Mouse (Mus musculus) MEL (cell line): Measurements from ENCODE around the gene Gjc1. TPM values are rescaled to one million over a fixed set of nuclear protein-coding genes. Genes with fewer than 3 reads are reported as not detected.

Experiments
- DNase-seq: peaks from one replicate; pipeline ENCODE4 v3.0.0; 2011; ENCODE audit warnings: low read depth, low spot score
- H3K27ac ChIP-seq: 2 replicates; pipeline ENCODE4 v1.5.1; 2012; ENCODE audit warnings: low read depth, mild to moderate bottlenecking, control low read depth, low read length, moderate library complexity; ENCODE audit not compliant: control insufficient read depth
- H3K27me3 ChIP-seq, 2 experiments: fragments of 150-350 bp in 1 of 2; sonication (generic) in 1 of 2; 2 replicates each; pipeline ENCODE4 v1.6.1; 2012; ENCODE audit warnings: low read length in 2 of 2, mild to moderate bottlenecking in 2 of 2, improper control_type of control experiment in 1 of 2, moderate library complexity in 1 of 2; ENCODE audit not compliant: insufficient read depth in 2 of 2, control insufficient read depth in 1 of 2
- H3K36me3 ChIP-seq, 2 experiments: 2 replicates each; pipeline ENCODE4 v1.6.1; 2012 to 2014; ENCODE audit warnings: low read length in 2 of 2, improper control_type of control experiment in 1 of 2, inconsistent platforms in 1 of 2, mild to moderate bottlenecking in 1 of 2; ENCODE audit not compliant: insufficient read depth in 2 of 2, control insufficient read depth in 1 of 2
- H3K4me1 ChIP-seq, 2 experiments: fragments of 150-350 bp in 1 of 2; sonication (generic) in 1 of 2; 2 replicates each; pipeline ENCODE4 v1.6.1; 2012; ENCODE audit warnings: low read length in 2 of 2, improper control_type of control experiment in 1 of 2, mild to moderate bottlenecking in 1 of 2; ENCODE audit not compliant: insufficient read depth in 2 of 2, control insufficient read depth in 1 of 2
- H3K4me3 ChIP-seq, 2 experiments: fragments of 150-350 bp in 1 of 2; sonication (generic) in 1 of 2; 2 replicates each; pipeline ENCODE4 v1.5.1; 2012; ENCODE audit warnings: low read depth in 2 of 2, low read length in 2 of 2, mild to moderate bottlenecking in 2 of 2, moderate library complexity in 2 of 2, control low read depth in 1 of 2, improper control_type of control experiment in 1 of 2; ENCODE audit not compliant: control insufficient read depth in 1 of 2, insufficient read depth in 1 of 2
- H3K79me2 ChIP-seq: 2 replicates; pipeline ENCODE4 v1.6.1; 2012; ENCODE audit warnings: mild to moderate bottlenecking, low read length, moderate library complexity; ENCODE audit not compliant: control insufficient read depth, poor library complexity, insufficient read depth
- H3K9ac ChIP-seq: 2 replicates; pipeline ENCODE4 v1.6.1; 2012; ENCODE audit warnings: low read depth, mild to moderate bottlenecking, control low read depth, low read length, moderate library complexity; ENCODE audit not compliant: control insufficient read depth, poor library complexity, severe bottlenecking
- H3K9me3 ChIP-seq: fragments of 150-350 bp; sonication (generic); replicated peaks from 2 replicates; pipeline ENCODE4 v1.6.1; 2012; ENCODE audit warnings: mild to moderate bottlenecking, low read length, improper control_type of control experiment, moderate library complexity; ENCODE audit not compliant: insufficient read depth
- CHD1 ChIP-seq: IDR thresholded peaks from 2 replicates; pipeline ENCODE4 v1.6.1; 2012; ENCODE audit warnings: low read depth, mild to moderate bottlenecking, inconsistent platforms, low read length, improper control_type of control experiment
- CTCF ChIP-seq, 3 experiments: IDR thresholded peaks in 2 of 3; conservative IDR thresholded peaks in 1 of 3; 2 replicates each; pipeline ENCODE4 v1.5.1; 2011 to 2012; ENCODE audit warnings: low read length in 3 of 3, low read depth in 2 of 3, mild to moderate bottlenecking in 2 of 3, improper control_type of control experiment in 1 of 3, inconsistent platforms in 1 of 3, mixed read lengths in 1 of 3, moderate library complexity in 1 of 3; ENCODE audit not compliant: control insufficient read depth in 1 of 3, insufficient read depth in 1 of 3, poor library complexity in 1 of 3, severe bottlenecking in 1 of 3
- EP300 ChIP-seq, 2 experiments: IDR thresholded peaks; 2 replicates each; pipeline ENCODE4 v1.6.1; 2011; ENCODE audit warnings: improper control_type of control experiment in 2 of 2, low read length in 2 of 2, low read depth in 1 of 2, mild to moderate bottlenecking in 1 of 2
- ETS1 ChIP-seq: IDR thresholded peaks from 2 replicates; pipeline ENCODE4 v1.6.1; 2012; ENCODE audit warnings: low read depth, mild to moderate bottlenecking, inconsistent platforms, low read length, improper control_type of control experiment, moderate library complexity
- GABPA ChIP-seq: IDR thresholded peaks from 2 replicates; pipeline ENCODE4 v1.6.1; 2012; ENCODE audit warnings: low read depth, mild to moderate bottlenecking, inconsistent platforms, low read length, improper control_type of control experiment, moderate library complexity
- GATA1 ChIP-seq: IDR thresholded peaks from 2 replicates; pipeline ENCODE4 v1.6.1; 2011; ENCODE audit warnings: low read depth, low read length, improper control_type of control experiment
- MYB ChIP-seq: IDR thresholded peaks from 2 replicates; pipeline ENCODE4 v1.6.1; 2011; ENCODE audit warnings: mild to moderate bottlenecking, low read depth, low read length, improper control_type of control experiment
- MYC ChIP-seq: IDR thresholded peaks from 2 replicates; pipeline ENCODE4 v1.6.1; 2011; ENCODE audit warnings: low read depth, mild to moderate bottlenecking, low read length, improper control_type of control experiment, moderate library complexity
- NELFE ChIP-seq: IDR thresholded peaks from 2 replicates; pipeline ENCODE4 v1.6.1; 2011; ENCODE audit warnings: low read depth, low read length, improper control_type of control experiment
- POLR2AphosphoS2 ChIP-seq: IDR thresholded peaks from 2 replicates; pipeline ENCODE4 v1.6.1; 2011; ENCODE audit warnings: low read length, improper control_type of control experiment
- TAL1 ChIP-seq: IDR thresholded peaks from 2 replicates; pipeline ENCODE4 v1.6.1; 2012; ENCODE audit warnings: mild to moderate bottlenecking, inconsistent platforms, low read length, moderate library complexity, mixed read lengths
- TBP ChIP-seq: IDR thresholded peaks from 2 replicates; pipeline ENCODE4 v1.8.0; 2011; ENCODE audit warnings: low read depth, low read length, improper control_type of control experiment
- TCF12 ChIP-seq: IDR thresholded peaks from 2 replicates; pipeline ENCODE4 v1.6.1; 2014; ENCODE audit warnings: low read depth, mild to moderate bottlenecking, inconsistent platforms, low read length, improper control_type of control experiment, moderate library complexity
- UBTF ChIP-seq: IDR thresholded peaks from 2 replicates; pipeline ENCODE4 v1.6.1; 2012; ENCODE audit warnings: low read depth, mild to moderate bottlenecking, inconsistent platforms, low read length, improper control_type of control experiment, moderate library complexity, borderline replicate concordance; ENCODE audit not compliant: insufficient read depth
- USF2 ChIP-seq, 2 experiments: IDR thresholded peaks; 2 replicates each; pipeline ENCODE4 v1.6.1; 2011 to 2012; ENCODE audit warnings: improper control_type of control experiment in 2 of 2, low read length in 2 of 2, borderline replicate concordance in 1 of 2, inconsistent platforms in 1 of 2, low read depth in 1 of 2, mild to moderate bottlenecking in 1 of 2; ENCODE audit not compliant: insufficient read depth in 1 of 2
- polyA plus RNA-seq, 2 experiments: library from polyadenylated mRNA; stranded (reverse) in 1 of 2; unstranded in 1 of 2; fragments of >175 nt in 1 of 2; fragments of >200 nt in 1 of 2; gene quantifications; 2 replicates each; pipeline versions ENCODE4 v1.2.1 to v1.2.4; 2012; ENCODE audit warnings: low replicate concordance in 2 of 2, low read depth in 1 of 2; ENCODE audit not compliant: insufficient read length in 2 of 2, insufficient read depth in 1 of 2, missing spikeins in 1 of 2
- total RNA-seq: library from RNA; depleted of rRNA; stranded (reverse); fragments of 300-350 nt; gene quantifications from 2 replicates; pipeline ENCODE4 v1.2.3, GENCODE M21; 2012

Gjc1 gene
- total and polyA plus RNA-seq, 3 experiments: not detected

DNA sequence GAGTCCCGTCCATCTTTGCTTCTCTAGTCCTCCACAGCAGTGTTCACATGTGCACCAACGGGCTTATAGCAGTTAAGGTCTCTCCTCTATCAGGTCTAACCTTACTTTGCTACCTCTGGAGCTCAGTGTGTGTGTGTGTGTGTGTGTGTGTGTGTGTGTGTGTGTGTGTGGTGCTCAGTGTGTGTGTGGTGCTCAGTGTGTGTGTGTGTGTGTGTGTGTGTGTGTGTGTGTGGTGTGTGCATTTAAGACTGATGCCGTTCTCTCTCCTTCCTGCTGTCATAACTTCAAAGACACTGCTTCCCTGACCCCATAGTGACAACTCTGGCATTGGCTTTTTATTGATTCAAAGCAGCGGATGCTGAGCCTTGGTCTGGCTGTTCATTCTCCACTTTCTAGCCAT lies 16.0 kb upstream of the Gjc1 start, which contains the start of gene Higd1b:
Higd1b (plus strand) TSS at position 301 of the 400 bp plus-strand sequence.
- Histone ChIP-seq H3K9ac (no peak within 1 kb of the TSS), H3K27me3 (0 out of 4 replicates have a peak, but pooled peaks cover 0 to 2% of the 10 kb centered on the region in 2 experiments), H3K27ac (no peak within 1 kb of the TSS)
- no peak for DNase-seq
- TF ChIP-seq GABPA (no peak), POLR2AphosphoS2 (0 out of 2 replicates have a peak, but pooled peaks have one; percentile 20)
- TF ChIP-seq, all 39 proteins: peak for 1
- peaks cover 0 to 3% of the 10 kb centered on the region in 2 experiments; a peak in 1 of 4 replicates for H3K4me1 ChIP-seq
- no peaks in the 10 kb centered on the region for H3K9me3 ChIP-seq
- H3K36me3 ChIP-seq: no peaks in the 10 kb centered on the region; a peak in 1 of 4 replicates
- H3K79me2 ChIP-seq: no peaks in the 10 kb centered on the region
- no peak within 1 kb of the TSS for H3K4me3 ChIP-seq

GRCm38 (mm10) chr11:102834219-102834618 lies 14.7 kb upstream of the Gjc1 start:
- Histone ChIP-seq H3K9ac (no peak overlapping the region), H3K27me3 (peaks cover 2% of the 10 kb centered on the region in 2 experiments; a peak in 1 of 4 replicates), H3K9me3 (no peaks in the 10 kb centered on the region), H3K36me3 (no peaks in the 10 kb centered on the region; a peak in 1 of 4 replicates), H3K27ac (no peak overlapping the region), H3K4me3 (no peak overlapping the region), H3K4me1 (peaks cover 0 to 3% of the 10 kb centered on the region in 2 experiments; a peak in 1 of 4 replicates), H3K79me2 (no peaks in the 10 kb centered on the region)
- TF ChIP-seq MYC (no peak), TCF12 (no peak), UBTF (no peak), POLR2AphosphoS2 (no peak), USF2 (IDR thresholded peaks at IDR 0.05; ENCODE audit: borderline replicate concordance in 1 of 2, insufficient read depth in 1 of 2, low read depth in 1 of 2, low read length in 2 of 2) (no peak), NELFE (no peak), ETS1 (no peak)
- DNase-seq: no peak

GRCm38 (mm10) chr11:102832700-102833297 lies 13.3 kb upstream of the Gjc1 start:
- H3K4me1 ChIP-seq: peaks cover 0 to 3% of the 10 kb centered on the region in 2 experiments; a peak in 1 of 4 replicates
- no peaks in the 10 kb centered on the region for H3K9me3 ChIP-seq
- H3K4me3 ChIP-seq: no peak overlapping the region
- H3K36me3 ChIP-seq: no peaks in the 10 kb centered on the region
- peaks cover 6 to 7% of the 10 kb centered on the region in 2 experiments; a peak in 3 of 4 replicates for H3K27me3 ChIP-seq
- DNase-seq: no peak
- TF ChIP-seq GATA1: no peak
- TF ChIP-seq TBP: no peak
- TF ChIP-seq CHD1: no peak
- no peak for TF ChIP-seq TAL1
- no peak for TF ChIP-seq EP300 (IDR thresholded peaks at IDR 0.05; ENCODE audit: low read depth in 1 of 2, low read length in 2 of 2)
- no peak for TF ChIP-seq MYB
- TF ChIP-seq POLR2AphosphoS2: no peak
- TF ChIP-seq CTCF (IDR thresholded peaks at IDR 0.05 in 2 of 3, conservative IDR thresholded peaks at IDR 0.05 in 1 of 3; ENCODE audit: control insufficient read depth in 1 of 3, insufficient read depth in 1 of 3, low read depth in 2 of 3, low read length in 3 of 3, poor library complexity in 1 of 3, severe bottlenecking in 1 of 3): no peak
- H3K79me2 ChIP-seq: no peaks in the 10 kb centered on the region
- H3K9ac ChIP-seq: no peak overlapping the region
- H3K27ac ChIP-seq: no peak overlapping the region
